Mouse (Mus musculus): Measurements from ENCODE around the gene Mapk9.
"Not testable (repeated sequence)": the region's sequence is repeated elsewhere in the genome, so short reads cannot be mapped to it uniquely, and the experiment has no call there.

The Mapk9 gene

DNA sequence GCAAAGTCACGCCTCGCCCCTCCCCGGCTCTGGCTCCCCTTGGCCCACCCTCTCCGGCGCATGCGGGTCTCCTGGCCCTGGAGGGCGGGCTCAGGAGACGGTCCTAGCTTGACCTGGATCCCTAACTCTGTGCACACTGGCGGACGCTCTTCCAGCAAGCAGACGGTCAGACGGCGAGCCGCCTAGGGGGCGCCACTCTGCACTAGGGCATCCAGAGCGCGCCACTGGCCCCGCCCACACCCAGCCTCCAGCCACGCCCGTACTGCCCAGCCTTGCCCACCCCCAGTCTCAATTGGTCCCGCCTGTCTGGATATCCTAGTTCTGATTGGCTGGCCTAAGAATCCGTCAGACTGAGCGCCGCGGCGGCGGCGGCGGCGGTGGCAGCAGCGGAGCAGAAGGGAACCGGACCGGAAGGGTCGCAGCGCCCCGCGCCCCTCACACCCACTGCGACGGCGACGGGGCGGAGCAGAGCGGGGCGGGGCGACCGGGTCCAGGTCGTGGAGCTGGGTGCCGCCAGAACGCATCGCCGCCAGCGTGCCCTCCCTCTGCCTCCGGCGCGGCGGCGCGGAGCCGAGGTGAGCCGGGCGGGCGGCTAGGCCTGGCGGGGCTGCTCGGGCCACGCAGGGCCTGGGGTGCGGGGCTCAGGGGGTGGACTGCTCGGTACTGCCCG lies at the start of gene Mapk9:
TSS of gene Mapk9 (plus strand) at position 351 of the 670 bp plus-strand sequence.
- peak; percentile 96 to 99 for DNase-seq (ENCODE audit: low spot score in 2 of 2)

- no peak for DNase-seq (ENCODE audit: low spot score in 2 of 2)
These were observed 47.6 kb upstream of the Mapk9 start for GRCm38 (mm10) chr11:49798931-49799330.

DNA sequence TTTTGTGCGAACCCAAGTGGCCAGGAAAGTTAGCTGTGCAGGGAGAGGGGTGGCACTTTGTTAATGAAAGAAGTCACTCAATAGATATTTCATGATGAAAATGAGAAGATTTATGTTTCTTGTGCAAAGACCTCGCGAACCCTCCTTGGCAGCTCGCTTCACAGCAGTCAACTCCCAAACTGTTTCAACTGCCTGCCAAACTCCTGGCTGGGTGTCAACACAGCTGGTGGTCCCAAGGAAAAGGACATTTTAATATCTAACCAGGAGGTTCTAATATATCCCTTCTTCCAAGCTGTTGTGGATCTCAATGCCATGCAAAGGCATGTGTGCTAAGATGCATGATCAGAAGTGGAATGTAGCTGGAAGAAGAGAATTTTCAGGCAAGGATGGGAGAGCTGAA lies 45.0 kb upstream of the Mapk9 start:
- no peak for DNase-seq (ENCODE audit: low spot score in 2 of 2)

- no peak for DNase-seq (ENCODE audit: low spot score in 2 of 2)
These were observed 42.8 kb upstream of the Mapk9 start for GRCm38 (mm10) chr11:49803801-49804200.

GRCm38 (mm10) chr11:49806218-49806617 lies 40.3 kb upstream of the Mapk9 start:
- no peak for DNase-seq (ENCODE audit: low spot score in 2 of 2)

DNA sequence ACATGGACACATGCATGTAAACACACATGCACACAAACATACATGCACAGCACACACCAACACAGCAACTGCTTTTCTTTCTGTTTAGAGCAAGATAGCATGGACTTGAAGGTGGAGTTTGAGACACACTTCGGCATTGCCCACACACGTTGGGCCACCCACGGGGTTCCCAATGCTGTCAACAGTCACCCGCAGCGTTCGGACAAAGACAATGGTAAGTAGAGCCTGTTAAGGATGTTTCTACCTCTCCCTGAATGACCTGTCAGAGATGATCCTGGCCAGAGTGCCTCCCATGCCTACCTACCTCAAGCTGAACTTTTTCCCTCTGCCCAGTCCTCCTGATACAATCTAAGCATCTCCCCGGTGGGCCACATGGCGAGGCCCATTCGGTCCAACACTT lies 37.6 kb upstream of the Mapk9 start:
- DNase-seq (ENCODE audit: low spot score in 2 of 2), result no peak

GRCm38 (mm10) chr11:49810696-49811095 lies 35.9 kb upstream of the Mapk9 start:
- not testable (repeated sequence) for DNase-seq (ENCODE audit: low spot score in 2 of 2)

DNA sequence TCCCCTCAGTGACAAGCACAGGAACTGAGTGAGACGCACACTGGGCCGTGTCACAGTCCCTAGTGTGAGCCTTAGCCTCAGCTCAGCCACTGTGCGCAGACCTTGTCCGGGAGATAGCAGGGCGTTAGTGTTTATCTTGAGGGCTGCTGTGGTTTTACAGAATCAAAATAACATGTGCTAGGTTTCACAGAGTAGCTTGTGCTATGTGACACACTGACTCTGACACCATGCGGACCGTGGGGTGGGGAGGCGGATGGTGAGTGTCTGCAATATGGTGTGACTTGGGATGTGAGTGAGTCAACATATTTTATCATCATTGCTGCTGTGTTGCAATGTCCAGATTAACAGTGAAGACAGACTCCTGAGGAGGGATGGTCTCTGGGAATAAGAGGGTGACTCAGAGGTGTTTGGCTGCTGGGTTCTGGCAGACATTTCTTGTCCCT lies 35.4 kb upstream of the Mapk9 start:
- DNase-seq (ENCODE audit: low spot score in 2 of 2), result no peak

GRCm38 (mm10) chr11:49811879-49812278 lies 34.7 kb upstream of the Mapk9 start:
- DNase-seq (ENCODE audit: low spot score in 2 of 2), result peak in 1 of 2 experiments; percentile 29

GRCm38 (mm10) chr11:49818869-49819566 lies 27.5 kb upstream of the Mapk9 start:
- DNase-seq (ENCODE audit: low spot score in 2 of 2), result no peak

- no peak for DNase-seq (ENCODE audit: low spot score in 2 of 2)
These were observed 26.9 kb upstream of the Mapk9 start for GRCm38 (mm10) chr11:49819676-49820075.

GRCm38 (mm10) chr11:49820928-49821327 lies 25.6 kb upstream of the Mapk9 start:
- no peak for DNase-seq (ENCODE audit: low spot score in 2 of 2)

- DNase-seq (ENCODE audit: low spot score in 2 of 2), result no peak
These were observed 25.0 kb upstream of the Mapk9 start for GRCm38 (mm10) chr11:49821546-49821945.

- DNase-seq (ENCODE audit: low spot score in 2 of 2), result no peak
These were observed 24.2 kb upstream of the Mapk9 start for GRCm38 (mm10) chr11:49822337-49822736.

GRCm38 (mm10) chr11:49824896-49825295 lies 21.7 kb upstream of the Mapk9 start:
- DNase-seq (ENCODE audit: low spot score in 2 of 2), result peak; percentile 65 to 88

- DNase-seq (ENCODE audit: low spot score in 2 of 2), result no peak
These were observed 19.3 kb upstream of the Mapk9 start for GRCm38 (mm10) chr11:49827243-49827642.

- DNase-seq (ENCODE audit: low spot score in 2 of 2), result no peak
These were observed 17.3 kb upstream of the Mapk9 start for GRCm38 (mm10) chr11:49829176-49829745.

DNA sequence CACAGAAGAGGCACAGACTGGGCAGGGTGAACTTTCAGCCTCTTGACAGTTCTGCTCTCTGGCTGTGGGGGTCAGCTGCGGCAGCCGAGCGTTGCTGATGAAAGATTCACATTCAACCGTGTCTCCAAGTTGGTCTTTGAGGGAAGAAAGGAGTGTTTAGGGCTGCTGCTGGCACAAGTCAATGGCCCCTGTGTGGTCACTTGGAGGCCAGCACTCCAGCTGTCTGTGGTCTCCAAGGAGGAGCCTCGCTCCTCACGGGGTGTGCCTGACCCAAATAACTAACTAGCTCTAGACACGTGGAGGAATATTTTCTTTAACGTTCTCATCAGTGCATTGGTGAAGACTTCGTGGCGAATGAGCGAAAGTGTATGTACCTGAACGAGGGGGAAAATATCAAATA lies 14.6 kb upstream of the Mapk9 start:
- DNase-seq (ENCODE audit: low spot score in 2 of 2), result no peak

DNA sequence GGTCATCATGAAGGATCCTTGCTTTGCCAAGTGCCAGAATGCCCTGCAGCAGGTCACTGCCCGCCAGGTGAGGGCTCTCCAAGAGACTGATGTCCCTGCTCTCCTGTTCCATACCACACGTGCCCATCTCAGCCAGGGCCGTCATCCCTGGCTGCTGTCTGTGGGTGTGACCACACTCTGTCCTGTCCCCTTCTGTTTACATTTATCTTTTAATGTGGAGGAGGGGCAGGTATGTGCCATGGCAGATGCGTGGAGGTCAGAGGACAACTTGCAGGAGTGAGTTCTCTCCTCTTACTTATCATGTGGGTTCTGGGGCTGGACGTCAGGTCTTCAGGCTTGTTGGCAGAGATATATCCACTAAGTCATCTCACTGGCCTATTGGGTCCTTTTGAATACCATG lies 13.6 kb upstream of the Mapk9 start:
- DNase-seq (ENCODE audit: low spot score in 2 of 2), result no peak

DNA sequence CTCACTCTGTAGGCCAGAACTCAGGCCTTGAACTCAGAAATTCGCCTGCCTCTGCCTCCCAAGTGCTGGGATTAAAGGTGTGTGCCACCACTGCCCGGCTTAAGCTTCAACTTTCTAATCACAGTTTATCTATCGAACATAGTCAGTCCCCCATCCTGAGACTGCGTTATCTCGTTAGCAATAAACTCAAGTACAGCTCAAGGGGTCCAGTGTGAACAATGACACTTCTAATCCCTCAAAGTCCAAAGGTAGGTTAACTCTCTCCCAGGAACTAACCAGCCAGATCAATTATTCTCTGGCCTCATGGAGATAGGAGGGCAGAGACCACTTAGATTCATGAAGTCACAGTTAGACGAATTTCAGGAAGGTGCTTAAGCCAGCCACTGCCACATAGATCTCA lies 12.3 kb upstream of the Mapk9 start:
- DNase-seq (ENCODE audit: low spot score in 2 of 2), result no peak

GRCm38 (mm10) chr11:49835257-49835956 lies 11.1 kb upstream of the Mapk9 start:
- DNase-seq (ENCODE audit: low spot score in 2 of 2), result no peak

DNA sequence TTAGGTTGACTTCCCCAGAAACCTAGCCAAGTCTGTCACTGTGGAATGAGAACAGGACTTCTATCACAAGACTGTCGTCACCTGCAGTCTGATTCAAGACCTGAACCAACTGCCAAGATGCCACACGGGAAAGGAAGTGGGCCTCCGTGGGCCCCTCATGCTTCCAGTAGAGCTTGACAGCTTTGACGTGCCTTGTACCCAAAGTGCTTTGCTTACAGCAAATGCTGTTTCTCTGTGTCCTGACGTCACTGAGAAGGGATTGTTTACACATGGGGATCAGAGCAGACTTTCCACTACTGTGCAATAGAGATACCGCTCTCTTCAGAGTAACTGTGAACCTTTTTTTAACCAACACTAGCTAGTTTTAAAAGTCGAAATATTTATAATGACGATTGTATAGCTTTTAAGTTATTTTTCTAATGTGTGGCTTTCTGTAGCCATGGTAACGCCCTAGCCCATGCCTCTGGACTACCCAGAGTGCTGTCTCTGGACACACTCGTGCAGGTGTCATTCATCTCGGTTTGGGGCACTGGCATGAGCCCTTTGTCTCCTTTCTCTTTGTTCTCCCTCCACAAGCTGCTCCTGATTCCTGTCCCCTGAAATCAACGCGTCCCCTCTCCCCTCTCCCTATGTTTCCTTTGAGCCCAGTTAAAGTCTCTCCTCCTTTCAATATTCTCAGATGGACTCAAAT lies 8.7 kb upstream of the Mapk9 start:
- peak; percentile 63 to 74 for DNase-seq (ENCODE audit: low spot score in 2 of 2)

All from thymus, postnatal 10 days (tissue).